Mouse (Mus musculus): ENCODE measurements around the gene Mcrs1. TPM values are rescaled to one million over a fixed set of nuclear protein-coding genes. Genes with fewer than 3 reads are reported as not detected.

The Mcrs1 gene
- 159 and 160 TPM in 2 replicates for polyA plus RNA-seq (2016; fragmentation: Nextera tagmentation; extraction: Ambion mirVana)

GRCm38 (mm10) chr15:99251626-99252380 is at the start of gene Mcrs1:
Gene Mcrs1 (minus strand): TSS chr15:99251961.
- peaks cover 28% of the 10 kb centered on the region for H3K36me3 ChIP-seq
- 0 out of 2 replicates have a peak, but pooled peaks cover 4% of the 10 kb centered on the region for H3K4me1 ChIP-seq
- under 1% methylated on average over 52 of the region's 52 CpGs for WGBS
- no peaks in the 10 kb centered on the region for H3K9me3 ChIP-seq
- H3K9ac ChIP-seq, result peak within 1 kb of the TSS; percentile 66
- peak; percentile 89 for ATAC-seq (ENCODE audit: insufficient number of reproducible peaks, insufficient read depth, low FRiP score, low TSS enrichment)
- peak within 1 kb of the TSS; percentile 93 for H3K27ac ChIP-seq
- peak within 1 kb of the TSS; percentile 68 for H3K4me2 ChIP-seq (replicated peaks)
- H3K27me3 ChIP-seq, result no peaks in the 10 kb centered on the region
- H3K4me3 ChIP-seq, result peak within 1 kb of the TSS; percentile 65

DNA sequence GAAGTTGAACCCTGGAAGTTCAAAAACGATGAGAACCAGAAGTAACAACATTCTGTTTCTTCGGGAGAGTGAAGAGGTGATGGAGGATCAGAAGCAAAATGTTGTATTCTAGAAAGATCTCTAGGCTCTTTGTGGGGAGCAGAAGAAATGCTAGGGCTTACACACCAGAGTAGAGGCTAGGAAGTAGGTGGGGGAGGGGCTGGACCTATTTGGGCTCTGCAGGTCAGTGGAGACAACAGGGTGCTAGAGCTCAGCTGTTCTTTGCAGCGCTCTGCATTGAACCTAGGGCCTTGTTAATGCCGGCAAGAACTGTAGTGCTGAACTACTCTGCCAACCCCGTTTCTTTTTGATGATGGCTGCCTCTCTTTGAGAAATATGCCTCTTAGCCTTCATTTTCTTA is 44.5 kb upstream of the Mcrs1 start:
- peak overlapping the region; percentile 93; the same call in 1 of the 2 replicates for H3K27ac ChIP-seq
- H3K36me3 ChIP-seq, result 0 out of 2 replicates have a peak, but pooled peaks cover 3% of the 10 kb centered on the region
- no peak for ATAC-seq (ENCODE audit: insufficient number of reproducible peaks, insufficient read depth, low FRiP score, low TSS enrichment)
- H3K9ac ChIP-seq, result peak overlapping the region; percentile 74
- H3K9me3 ChIP-seq, result no peaks in the 10 kb centered on the region
- 42% methylated on average over 5 of the region's 5 CpGs for WGBS
- peaks cover 18% of the 10 kb centered on the region for H3K4me1 ChIP-seq
- H3K27me3 ChIP-seq, result no peaks in the 10 kb centered on the region
- H3K4me3 ChIP-seq, result peak overlapping the region; percentile 66
- peak overlapping the region; percentile 72 for H3K4me2 ChIP-seq (replicated peaks)

- H3K9me3 ChIP-seq, result no peaks in the 10 kb centered on the region
- 4% methylated on average over 15 of the region's 17 CpGs for WGBS
- ATAC-seq (ENCODE audit: insufficient number of reproducible peaks, insufficient read depth, low FRiP score, low TSS enrichment), result peak; percentile 13; the same call in 1 of the 2 replicates
Measured at GRCm38 (mm10) chr15:99295484-99295981, 43.8 kb upstream of the Mcrs1 start, which contains the start of gene Fam186b. Gene Fam186b (minus strand): TSS chr15:99295888.

GRCm38 (mm10) chr15:99294813-99295374 is 43.1 kb upstream of the Mcrs1 start, which contains the start of gene Prpf40b:
Gene Prpf40b (plus strand): TSS chr15:99295087.
- Histone ChIP-seq H3K27me3 (no peaks in the 10 kb centered on the region), H3K9me3 (no peaks in the 10 kb centered on the region), H3K4me3 (peak within 1 kb of the TSS; percentile 66), H3K9ac (peak within 1 kb of the TSS; percentile 74), H3K4me1 (peaks cover 18% of the 10 kb centered on the region), H3K36me3 (0 out of 2 replicates have a peak, but pooled peaks cover 2% of the 10 kb centered on the region), H3K27ac (peak within 1 kb of the TSS; percentile 93), H3K4me2 (replicated peaks) (peak within 1 kb of the TSS; percentile 72)
- ATAC-seq (ENCODE audit: insufficient number of reproducible peaks, insufficient read depth, low FRiP score, low TSS enrichment), result peak; percentile 89
- under 1% methylated on average over 45 of the region's 64 CpGs for whole genome bisulfite sequencing

More at GRCm38 (mm10) chr15:99295484-99295981, 43.8 kb upstream of the Mcrs1 start, which contains the start of gene Fam186b:
- H3K4me3 ChIP-seq, result peak within 1 kb of the TSS; percentile 66
- H3K9ac ChIP-seq, result peak within 1 kb of the TSS; percentile 74
- peak within 1 kb of the TSS; percentile 93 for H3K27ac ChIP-seq
- H3K4me1 ChIP-seq, result peaks cover 18% of the 10 kb centered on the region
- H3K36me3 ChIP-seq, result 0 out of 2 replicates have a peak, but pooled peaks cover 3% of the 10 kb centered on the region
- H3K4me2 ChIP-seq (replicated peaks), result peak within 1 kb of the TSS; percentile 72
- no peaks in the 10 kb centered on the region for H3K27me3 ChIP-seq

GRCm38 (mm10) chr15:99294287-99294686 is 42.5 kb upstream of the Mcrs1 start:
- Histone ChIP-seq H3K4me1 (peaks cover 18% of the 10 kb centered on the region), H3K27ac (peak overlapping the region; percentile 93; the same call in 1 of the 2 replicates), H3K4me2 (replicated peaks) (peak overlapping the region; percentile 72), H3K4me3 (peak overlapping the region; percentile 66), H3K36me3 (no peaks in the 10 kb centered on the region), H3K27me3 (no peaks in the 10 kb centered on the region), H3K9ac (peak overlapping the region; percentile 74), H3K9me3 (no peaks in the 10 kb centered on the region)
- ATAC-seq (ENCODE audit: insufficient number of reproducible peaks, insufficient read depth, low FRiP score, low TSS enrichment), result no peak
- WGBS, result 33% methylated on average over 16 of the region's 16 CpGs

DNA sequence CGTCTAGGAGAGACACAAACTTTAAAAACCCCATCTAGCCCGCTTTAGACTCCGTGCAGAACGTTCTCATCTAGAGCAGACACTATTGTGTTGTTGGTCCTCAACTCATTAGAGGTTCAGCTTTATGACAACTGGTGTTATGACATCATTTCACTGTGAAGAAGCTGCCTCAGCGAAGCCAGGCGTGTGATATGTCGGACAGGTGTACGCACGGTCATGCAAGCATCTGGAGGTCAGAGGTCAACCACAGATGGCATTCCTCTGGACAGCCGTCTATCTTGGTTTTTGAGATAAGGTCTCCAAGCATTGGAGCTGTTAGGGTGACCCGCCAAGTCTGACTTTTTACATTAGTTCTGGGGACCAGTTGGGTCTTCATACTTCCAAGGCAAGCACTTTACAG is 38.8 kb upstream of the Mcrs1 start:
- Histone ChIP-seq H3K27me3 (no peaks in the 10 kb centered on the region), H3K4me1 (peaks cover 10% of the 10 kb centered on the region), H3K4me3 (no peak overlapping the region), H3K9ac (no peak overlapping the region), H3K4me2 (replicated peaks) (no peak overlapping the region), H3K27ac (no peak overlapping the region), H3K36me3 (no peaks in the 10 kb centered on the region), H3K9me3 (no peaks in the 10 kb centered on the region)
- WGBS, result 85% methylated on average over 11 of the region's 11 CpGs
- ATAC-seq (ENCODE audit: insufficient number of reproducible peaks, insufficient read depth, low FRiP score, low TSS enrichment), result no peak

DNA sequence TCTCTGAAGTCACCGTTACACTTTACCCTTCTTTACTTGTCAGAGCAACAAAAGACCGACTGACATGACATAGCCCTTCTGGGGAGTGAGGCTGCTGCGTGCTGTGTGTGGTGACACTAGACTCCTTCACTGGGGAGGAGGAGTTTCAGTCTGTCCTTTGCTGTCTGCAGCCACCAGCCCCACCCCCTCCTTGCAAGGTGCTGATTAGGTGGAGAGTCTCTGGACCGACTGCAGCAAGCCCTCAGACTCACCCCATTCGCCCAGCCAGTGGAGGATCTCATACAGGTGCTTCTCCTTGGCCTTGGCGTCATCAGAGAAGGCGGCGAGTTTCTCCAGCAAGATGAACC is 33.4 kb upstream of the Mcrs1 start:
- Histone ChIP-seq H3K36me3 (no peaks in the 10 kb centered on the region), H3K4me2 (replicated peaks) (no peak overlapping the region), H3K9ac (no peak overlapping the region), H3K9me3 (no peaks in the 10 kb centered on the region), H3K27ac (no peak overlapping the region), H3K4me3 (no peak overlapping the region), H3K4me1 (no peaks in the 10 kb centered on the region), H3K27me3 (no peaks in the 10 kb centered on the region)
- WGBS, result 44% methylated on average over 8 of the region's 8 CpGs
- no peak for ATAC-seq (ENCODE audit: insufficient number of reproducible peaks, insufficient read depth, low FRiP score, low TSS enrichment)

DNA sequence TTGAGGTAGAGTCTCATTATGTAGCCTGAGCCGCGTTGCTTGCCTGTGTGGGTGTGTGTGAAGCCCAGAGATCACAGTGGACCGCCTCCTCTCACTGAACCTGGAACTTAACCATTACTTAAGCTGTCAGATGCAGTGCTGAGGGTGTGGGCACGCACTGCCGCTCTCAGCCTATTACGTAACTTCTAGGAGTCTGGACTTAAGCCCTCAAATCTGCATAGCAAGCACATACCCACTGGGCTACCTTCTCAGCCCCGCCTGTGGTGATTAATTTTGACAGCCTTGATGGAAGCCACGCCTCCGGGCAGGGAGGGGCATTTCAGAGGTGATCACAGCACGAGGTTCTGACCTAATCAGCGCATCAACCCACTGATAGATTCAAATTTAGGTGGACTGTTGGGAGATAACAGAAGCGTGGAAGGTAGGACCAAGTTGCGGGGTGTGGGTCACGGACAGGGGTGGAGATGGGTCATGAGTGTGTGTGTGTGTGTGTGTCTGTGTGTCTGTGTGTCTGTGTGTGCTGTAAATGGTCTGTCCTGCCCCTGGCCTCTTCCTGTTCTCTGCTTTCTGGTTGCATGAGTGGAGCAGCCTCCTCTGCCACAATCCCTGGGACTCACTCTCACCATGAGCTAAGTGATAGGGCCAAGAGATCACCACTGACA is 32.9 kb upstream of the Mcrs1 start:
- no peaks in the 10 kb centered on the region for H3K4me1 ChIP-seq
- no peaks in the 10 kb centered on the region for H3K9me3 ChIP-seq
- ATAC-seq (ENCODE audit: insufficient number of reproducible peaks, insufficient read depth, low FRiP score, low TSS enrichment), result no peak; the same call in 1 of the 2 replicates
- H3K27ac ChIP-seq, result no peak overlapping the region
- no peak overlapping the region for H3K4me3 ChIP-seq
- 48% methylated on average over 14 of the region's 14 CpGs for WGBS
- H3K4me2 ChIP-seq (replicated peaks), result no peak overlapping the region
- no peaks in the 10 kb centered on the region for H3K36me3 ChIP-seq
- no peak overlapping the region for H3K9ac ChIP-seq
- no peaks in the 10 kb centered on the region for H3K27me3 ChIP-seq

DNA sequence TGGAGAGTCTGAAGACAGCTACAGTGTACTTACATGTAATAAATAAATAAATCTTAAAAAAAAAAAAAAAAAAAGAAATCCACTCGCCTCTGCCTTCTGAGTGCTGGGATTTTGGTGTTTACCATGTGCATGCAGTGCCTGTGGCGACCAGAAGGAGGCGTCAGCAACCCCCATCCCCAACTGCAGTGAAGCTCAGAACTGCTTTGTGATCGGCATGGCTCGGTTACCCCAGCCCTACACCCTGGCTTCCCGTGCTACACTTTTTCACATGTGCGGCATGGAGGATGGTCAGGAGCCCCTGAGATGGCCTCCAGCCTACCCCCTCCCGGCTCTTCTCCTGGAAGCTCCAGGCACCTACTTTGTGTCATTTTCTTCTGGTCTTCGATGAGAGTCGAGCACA is 31.7 kb upstream of the Mcrs1 start:
- no peak overlapping the region for H3K4me3 ChIP-seq
- H3K27ac ChIP-seq, result no peak overlapping the region
- H3K36me3 ChIP-seq, result no peaks in the 10 kb centered on the region
- H3K27me3 ChIP-seq, result no peaks in the 10 kb centered on the region
- ATAC-seq (ENCODE audit: insufficient number of reproducible peaks, insufficient read depth, low FRiP score, low TSS enrichment), result no peak
- H3K9me3 ChIP-seq, result no peaks in the 10 kb centered on the region
- H3K4me2 ChIP-seq (replicated peaks), result no peak overlapping the region
- H3K9ac ChIP-seq, result no peak overlapping the region
- WGBS, result 66% methylated on average over 10 of the region's 10 CpGs
- no peaks in the 10 kb centered on the region for H3K4me1 ChIP-seq

- no peaks in the 10 kb centered on the region for H3K4me1 ChIP-seq
- H3K36me3 ChIP-seq, result no peaks in the 10 kb centered on the region
- 89% methylated on average over 7 of the region's 7 CpGs for WGBS
- H3K27me3 ChIP-seq, result no peaks in the 10 kb centered on the region
- no peaks in the 10 kb centered on the region for H3K9me3 ChIP-seq
- H3K27ac ChIP-seq, result no peak overlapping the region
- H3K4me2 ChIP-seq (replicated peaks), result no peak overlapping the region
- no peak overlapping the region for H3K4me3 ChIP-seq
- H3K9ac ChIP-seq, result no peak overlapping the region
- no peak for ATAC-seq (ENCODE audit: insufficient number of reproducible peaks, insufficient read depth, low FRiP score, low TSS enrichment)
Measured at GRCm38 (mm10) chr15:99278271-99278670, 26.5 kb upstream of the Mcrs1 start.

DNA sequence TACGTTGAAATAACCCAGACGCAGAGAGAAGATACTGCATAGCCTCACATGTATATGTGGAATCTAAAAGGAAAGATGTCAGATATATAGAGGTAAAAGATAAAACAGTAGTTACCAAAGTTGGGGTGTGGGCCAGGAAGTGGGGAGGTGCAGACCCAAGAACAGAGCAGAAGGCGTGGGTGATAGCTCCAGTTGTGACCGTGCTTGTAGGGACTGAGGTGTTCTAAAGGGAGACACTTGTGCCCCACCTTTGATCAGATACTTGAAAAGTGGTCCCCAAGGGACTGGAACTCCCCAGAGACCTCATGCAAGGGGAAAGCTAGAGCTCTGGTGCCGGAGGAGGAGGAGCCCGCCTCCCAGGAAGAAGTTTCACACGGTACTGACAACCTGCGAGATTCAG is 24.3 kb upstream of the Mcrs1 start:
- Histone ChIP-seq H3K27me3 (no peaks in the 10 kb centered on the region), H3K9ac (no peak overlapping the region), H3K36me3 (no peaks in the 10 kb centered on the region), H3K4me2 (replicated peaks) (no peak overlapping the region), H3K4me3 (no peak overlapping the region), H3K4me1 (peaks cover 4% of the 10 kb centered on the region; the same call in 1 of the 2 replicates), H3K9me3 (no peaks in the 10 kb centered on the region), H3K27ac (no peak overlapping the region)
- no peak for ATAC-seq (ENCODE audit: insufficient number of reproducible peaks, insufficient read depth, low FRiP score, low TSS enrichment)
- WGBS, result 86% methylated on average over 8 of the region's 8 CpGs
